Mouse (Mus musculus) C2C12 (cell line): ENCODE measurements around the gene Ubash3a.

Experiments
- CTCF ChIP-seq: IDR thresholded peaks from one replicate; pipeline ENCODE4 v1.5.1; 2011; ENCODE audit not compliant: control insufficient read depth, insufficient read depth, insufficient read length
- MAX ChIP-seq: IDR thresholded peaks from one replicate; pipeline ENCODE4 v1.6.1; 2011; ENCODE audit warnings: mild to moderate bottlenecking, control low read depth
- MYOD1 ChIP-seq: IDR thresholded peaks from one replicate; pipeline ENCODE4 v1.6.1; 2011; ENCODE audit warnings: low read depth; ENCODE audit not compliant: control insufficient read depth, insufficient read length
- MYOG ChIP-seq: IDR thresholded peaks from one replicate; pipeline ENCODE4 v1.6.1; 2011; ENCODE audit not compliant: control insufficient read depth, insufficient read length; ENCODE audit errors: extremely low read depth
- USF1 ChIP-seq: IDR thresholded peaks from one replicate; pipeline ENCODE4 v1.6.1; 2011; ENCODE audit warnings: low read depth, mild to moderate bottlenecking, control low read depth, moderate library complexity

DNA sequence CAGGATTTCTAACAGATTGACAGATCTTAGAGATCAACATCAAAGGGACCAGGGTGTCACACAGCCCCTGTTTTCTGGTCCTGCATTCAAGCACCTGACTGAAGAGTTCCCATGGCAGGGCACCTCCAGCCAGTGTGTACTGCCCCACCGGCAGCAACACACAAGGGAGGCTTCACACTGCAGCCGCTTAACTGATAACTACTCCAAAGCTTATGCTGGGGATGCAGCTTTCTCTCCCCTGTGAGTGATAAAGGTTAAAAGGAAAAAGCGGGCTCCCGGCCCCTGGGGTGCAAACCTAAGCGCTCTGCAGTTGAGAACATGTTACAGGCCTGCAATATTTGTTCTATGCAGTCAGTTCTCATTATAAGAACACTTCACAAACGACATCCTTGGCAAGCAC, 24.1 kb downstream of the Ubash3a start:
- TF ChIP-seq CTCF = no peak
- TF ChIP-seq USF1 = no peak
- TF ChIP-seq MAX = no peak
- TF ChIP-seq MYOG = no peak
- TF ChIP-seq MYOD1 = no peak
